Mouse (Mus musculus) myocyte (in vitro differentiated cells): ENCODE results near the gene Ankrd7. TPM values are rescaled to one million over a fixed set of nuclear protein-coding genes. Genes with fewer than 3 reads are reported as not detected.
A peak's percentile ranks its signal among the peaks of the same experiment; 100 is the strongest.

Experiments
- H3K27me3 ChIP-seq: one replicate; pipeline ENCODE4 v1.6.1; 2011; ENCODE audit not compliant: control insufficient read depth, insufficient read depth, insufficient read length
- H3K36me3 ChIP-seq: one replicate; pipeline ENCODE4 v1.6.1; 2011; ENCODE audit not compliant: control insufficient read depth, insufficient read depth
- H3K4me2 ChIP-seq: one replicate; pipeline ENCODE4 v1.6.1; 2011; ENCODE audit warnings: low read depth, control low read depth
- H3K4me3 ChIP-seq: one replicate; pipeline ENCODE4 v1.5.1; 2011; ENCODE audit warnings: mild to moderate bottlenecking, control low read depth, moderate library complexity
- H3K79me2 ChIP-seq: one replicate; pipeline ENCODE4 v1.6.1; 2011; ENCODE audit not compliant: control insufficient read depth, insufficient read depth
- H3ac ChIP-seq: one replicate; pipeline ENCODE4 v1.6.1; 2011; ENCODE audit not compliant: control insufficient read depth, insufficient read length
- CEBPB ChIP-seq: IDR thresholded peaks from 2 replicates; pipeline ENCODE4 v1.6.1; 2011; ENCODE audit warnings: mild to moderate bottlenecking, moderate library complexity; ENCODE audit not compliant: poor library complexity, insufficient read depth, severe bottlenecking
- E2F4 ChIP-seq: IDR thresholded peaks from one replicate; pipeline ENCODE4 v1.6.1; 2011; ENCODE audit warnings: mild to moderate bottlenecking, control low read depth, moderate library complexity; ENCODE audit not compliant: insufficient read depth
- MAX ChIP-seq: IDR thresholded peaks from one replicate; pipeline ENCODE4 v1.6.1; 2011; ENCODE audit warnings: low read depth, mild to moderate bottlenecking, control low read depth
- MYOD1 ChIP-seq, 3 experiments: IDR thresholded peaks; one replicate each; pipeline ENCODE4 v1.6.1; 2011; ENCODE audit warnings: control low read depth in 2 of 3, low read depth in 2 of 3, mild to moderate bottlenecking in 2 of 3, moderate library complexity in 1 of 3; ENCODE audit not compliant: insufficient read length in 2 of 3, control insufficient read depth in 1 of 3
- MYOG ChIP-seq, 3 experiments: IDR thresholded peaks; one replicate each; pipeline ENCODE4 v1.6.1; 2011; ENCODE audit warnings: control low read depth in 2 of 3, low read depth in 2 of 3, mild to moderate bottlenecking in 2 of 3; ENCODE audit not compliant: insufficient read length in 2 of 3, control insufficient read depth in 1 of 3, insufficient read depth in 1 of 3
- POLR2A ChIP-seq: IDR thresholded peaks from one replicate; pipeline ENCODE4 v1.6.1; 2011; ENCODE audit warnings: low read depth, mild to moderate bottlenecking, control low read depth, moderate library complexity; ENCODE audit not compliant: insufficient read length
- POLR2AphosphoS2 ChIP-seq: IDR thresholded peaks from one replicate; pipeline ENCODE4 v1.6.1; 2011; ENCODE audit warnings: low read depth, control low read depth; ENCODE audit not compliant: insufficient read length
- REST ChIP-seq: IDR thresholded peaks from one replicate; pipeline ENCODE4 v1.6.1; 2011; ENCODE audit warnings: mild to moderate bottlenecking, control low read depth, moderate library complexity; ENCODE audit not compliant: insufficient read depth, insufficient read length
- SRF ChIP-seq: IDR thresholded peaks from one replicate; pipeline ENCODE4 v1.6.1; 2011; ENCODE audit warnings: low read depth; ENCODE audit not compliant: control insufficient read depth, insufficient read length
- TCF12 ChIP-seq: IDR thresholded peaks from one replicate; pipeline ENCODE4 v1.6.1; 2011; ENCODE audit warnings: mild to moderate bottlenecking, control low read depth; ENCODE audit not compliant: poor library complexity, insufficient read depth, severe bottlenecking
- TCF3 ChIP-seq: IDR thresholded peaks from one replicate; pipeline ENCODE4 v1.6.1; 2011; ENCODE audit warnings: low read depth, control low read depth; ENCODE audit not compliant: insufficient read length
- USF1 ChIP-seq: IDR thresholded peaks from one replicate; pipeline ENCODE4 v1.6.1; 2011; ENCODE audit warnings: low read depth, mild to moderate bottlenecking, control low read depth, moderate library complexity
- polyA plus RNA-seq: library from polyadenylated mRNA; unstranded; fragments of >200 nt; fragmentation: generic; extraction: Trizol; gene quantifications from one replicate; pipeline ENCODE4 v1.2.1, GENCODE M21; 2012; ENCODE audit warnings: missing spikeins

Ankrd7 gene
- polyA plus RNA-seq, 1 experiment, result not detected

DNA sequence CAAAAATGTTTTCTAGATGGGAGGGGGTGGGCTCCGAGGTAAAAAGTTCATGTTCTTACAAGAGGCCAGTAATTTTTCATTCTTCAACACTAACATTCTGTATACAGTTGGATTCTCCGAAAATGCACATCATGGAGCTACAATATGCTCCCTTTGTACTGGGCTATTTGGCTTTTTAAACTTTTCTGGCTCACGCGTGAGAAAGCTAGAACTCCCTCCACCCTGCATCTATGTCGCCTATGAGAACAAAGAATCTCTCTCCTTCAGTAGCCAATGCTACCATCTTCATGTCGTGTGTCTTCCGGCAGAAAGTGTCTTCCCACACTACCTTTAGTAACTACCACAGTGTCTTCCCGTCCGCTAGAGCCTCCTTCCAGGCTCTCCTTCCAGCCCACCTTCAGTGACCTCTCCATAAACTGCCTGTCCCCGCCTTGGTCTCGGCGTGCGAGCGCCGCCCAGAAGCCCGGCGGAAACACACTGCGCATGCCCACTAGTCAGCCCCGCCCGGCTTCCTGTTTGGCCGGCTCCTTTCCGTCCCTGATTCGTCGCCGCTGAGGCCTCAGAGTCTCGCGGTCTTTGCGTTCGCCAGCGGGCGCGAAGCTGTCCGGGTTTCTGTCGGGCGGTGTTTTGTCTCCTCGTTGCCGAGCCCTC is 17.9 kb upstream of the Ankrd7 start, which contains the start of gene Lsm8:
TSS of gene Lsm8 (plus strand) at position 529 of the 651 bp plus-strand sequence.
- H3K36me3 ChIP-seq, result peaks cover 4% of the 10 kb centered on the region
- H3ac ChIP-seq, result peak within 1 kb of the TSS; percentile 57
- no peaks in the 10 kb centered on the region for H3K27me3 ChIP-seq
- H3K4me3 ChIP-seq, result peak within 1 kb of the TSS; percentile 85
- H3K4me2 ChIP-seq, result peak within 1 kb of the TSS; percentile 72
- no peak for TF ChIP-seq MYOD1 (IDR thresholded peaks at IDR 0.05; ENCODE audit: control insufficient read depth in 1 of 3, insufficient read length in 2 of 3, low read depth in 2 of 3)
- TF ChIP-seq SRF, result no peak
- TF ChIP-seq E2F4, result peak; percentile 83
- peak; percentile 63 for TF ChIP-seq POLR2A
- TF ChIP-seq POLR2AphosphoS2, result peak; percentile 73
- TF ChIP-seq TCF3, result no peak
- no peak for TF ChIP-seq USF1
- TF ChIP-seq TCF12, result no peak
- TF ChIP-seq REST, result no peak
- TF ChIP-seq CEBPB, result no peak
- TF ChIP-seq MAX, result no peak
- no peak for TF ChIP-seq MYOG (IDR thresholded peaks at IDR 0.05; ENCODE audit: control insufficient read depth in 1 of 3, insufficient read depth in 1 of 3, insufficient read length in 2 of 3, low read depth in 2 of 3)
- peaks cover 26% of the 10 kb centered on the region for H3K79me2 ChIP-seq

DNA sequence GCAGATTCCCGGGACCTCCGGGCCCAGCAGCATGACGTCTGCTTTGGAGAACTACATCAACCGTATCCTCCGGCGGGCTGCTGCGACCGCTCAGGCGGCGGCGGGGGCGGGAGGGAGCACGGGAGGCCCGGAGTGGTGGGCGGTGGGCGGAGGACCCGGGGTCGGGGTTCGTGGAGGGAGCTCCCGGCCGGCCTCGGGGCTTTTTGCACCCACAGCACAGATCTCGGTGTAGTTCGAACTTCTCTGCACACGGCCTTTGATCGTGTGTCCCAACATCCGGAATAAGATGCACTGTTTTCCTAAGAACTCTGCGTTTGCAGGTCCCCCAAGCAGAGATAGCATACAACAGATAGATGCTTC is 17.4 kb upstream of the Ankrd7 start:
- H3K36me3 ChIP-seq, result peaks cover 9% of the 10 kb centered on the region
- no peaks in the 10 kb centered on the region for H3K27me3 ChIP-seq
- TF ChIP-seq CEBPB, result no peak
- TF ChIP-seq USF1, result no peak
- no peak for TF ChIP-seq MAX
- no peak for TF ChIP-seq POLR2AphosphoS2
- no peak for TF ChIP-seq TCF3
- no peak for TF ChIP-seq REST
- no peak for TF ChIP-seq MYOD1 (IDR thresholded peaks at IDR 0.05; ENCODE audit: control insufficient read depth in 1 of 3, insufficient read length in 2 of 3, low read depth in 2 of 3)
- no peak for TF ChIP-seq SRF
- TF ChIP-seq E2F4, result no peak
- TF ChIP-seq MYOG (IDR thresholded peaks at IDR 0.05; ENCODE audit: control insufficient read depth in 1 of 3, insufficient read depth in 1 of 3, insufficient read length in 2 of 3, low read depth in 2 of 3), result no peak
- no peak for TF ChIP-seq POLR2A
- TF ChIP-seq TCF12, result no peak
- peak overlapping the region; percentile 72 for H3K4me2 ChIP-seq
- H3K79me2 ChIP-seq, result peaks cover 26% of the 10 kb centered on the region
- peak overlapping the region; percentile 85 for H3K4me3 ChIP-seq
- peak overlapping the region; percentile 57 for H3ac ChIP-seq

DNA sequence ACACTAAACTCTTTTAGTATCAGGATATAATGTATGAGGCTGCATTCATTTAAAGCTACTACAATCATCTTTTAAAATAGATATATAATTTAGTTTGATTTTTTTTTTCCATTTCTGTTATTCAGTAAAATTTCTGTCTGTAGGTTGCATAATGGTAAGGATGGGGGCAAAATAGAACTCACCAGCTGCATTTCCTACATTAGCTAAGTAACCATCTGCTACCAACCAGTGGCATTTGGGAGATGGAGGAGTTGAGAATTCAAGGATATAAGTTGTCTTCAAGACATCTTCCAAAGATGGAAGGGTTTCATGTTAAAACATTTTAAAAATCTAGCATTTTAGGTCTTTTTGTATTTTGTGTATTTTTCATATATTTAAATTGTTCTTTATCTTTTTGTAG is 10.8 kb upstream of the Ankrd7 start:
- Histone ChIP-seq H3K4me3 (no peak overlapping the region), H3K4me2 (no peak overlapping the region), H3K79me2 (peaks cover 9% of the 10 kb centered on the region), H3K27me3 (no peaks in the 10 kb centered on the region), H3ac (no peak overlapping the region), H3K36me3 (peaks cover 36% of the 10 kb centered on the region)
- TF ChIP-seq E2F4, result no peak
- TF ChIP-seq REST, result no peak
- TF ChIP-seq MAX, result no peak
- TF ChIP-seq POLR2AphosphoS2, result no peak
- TF ChIP-seq SRF, result no peak
- no peak for TF ChIP-seq TCF3
- TF ChIP-seq MYOD1 (IDR thresholded peaks at IDR 0.05; ENCODE audit: control insufficient read depth in 1 of 3, insufficient read length in 2 of 3, low read depth in 2 of 3), result no peak
- no peak for TF ChIP-seq USF1
- no peak for TF ChIP-seq POLR2A
- TF ChIP-seq MYOG (IDR thresholded peaks at IDR 0.05; ENCODE audit: control insufficient read depth in 1 of 3, insufficient read depth in 1 of 3, insufficient read length in 2 of 3, low read depth in 2 of 3), result no peak
- TF ChIP-seq CEBPB, result no peak
- no peak for TF ChIP-seq TCF12

GRCm38 (mm10) chr6:18856487-18857078 is 9.5 kb upstream of the Ankrd7 start:
- Histone ChIP-seq H3K36me3 (peaks cover 36% of the 10 kb centered on the region), H3K4me2 (no peak overlapping the region), H3K27me3 (no peaks in the 10 kb centered on the region), H3K4me3 (no peak overlapping the region), H3K79me2 (no peaks in the 10 kb centered on the region), H3ac (no peak overlapping the region)
- TF ChIP-seq POLR2AphosphoS2, result no peak

DNA sequence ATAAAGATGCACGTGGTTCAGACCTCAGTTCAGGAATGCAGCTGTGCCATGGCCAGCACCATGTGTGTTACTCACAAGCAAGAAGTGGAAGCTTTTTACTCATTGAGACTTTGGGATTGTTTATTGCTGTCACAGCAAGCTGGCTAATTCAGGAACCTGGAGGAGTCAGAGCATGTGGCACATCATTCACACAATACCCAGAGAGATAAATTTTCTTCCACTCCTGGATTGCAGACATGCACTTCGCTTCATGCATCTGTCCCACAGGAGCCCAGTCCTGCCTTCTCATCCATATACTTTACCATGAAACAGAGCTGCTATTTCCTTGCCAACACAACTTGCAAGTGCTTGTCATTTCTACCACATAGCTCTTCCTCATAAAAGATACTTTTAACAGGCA is 22.9 kb downstream of the Ankrd7 start:
- H3ac ChIP-seq, result no peak overlapping the region
- no peak overlapping the region for H3K4me3 ChIP-seq
- TF ChIP-seq TCF12, result no peak
- TF ChIP-seq MYOG (IDR thresholded peaks at IDR 0.05; ENCODE audit: control insufficient read depth in 1 of 3, insufficient read depth in 1 of 3, insufficient read length in 2 of 3, low read depth in 2 of 3), result no peak
- H3K4me2 ChIP-seq, result no peak overlapping the region
- H3K36me3 ChIP-seq, result no peaks in the 10 kb centered on the region
- H3K27me3 ChIP-seq, result no peaks in the 10 kb centered on the region
- no peaks in the 10 kb centered on the region for H3K79me2 ChIP-seq
